Mouse (Mus musculus) lung, postnatal 0 days (tissue): Measurements from ENCODE around the gene Hk3. TPM values are rescaled to one million over a fixed set of nuclear protein-coding genes. Genes with fewer than 3 reads are reported as not detected.

Experiments used
- ATAC-seq: fragments of 200-750 bp; cut with Nextera tagmentation; 2 replicates; pipeline ENCODE4 v1.8.0; 2017; ENCODE audit warnings: moderate library complexity
- DNase-seq: peaks from one replicate; pipeline ENCODE4 v3.0.0-alpha.2; 2016; ENCODE audit warnings: low spot score
- H3K27ac ChIP-seq: fragments of 300-500 bp; sonication (generic); 2 replicates; pipeline ENCODE4 v1.5.1; 2014; ENCODE audit warnings: antibody characterized with exemption, mild to moderate bottlenecking, low read length, mixed read lengths
- H3K27me3 ChIP-seq: fragments of 300-500 bp; sonication (generic); replicated peaks from 2 replicates; pipeline ENCODE4 v1.6.1; 2014; ENCODE audit warnings: low read length, mixed read lengths; ENCODE audit not compliant: insufficient read depth
- H3K36me3 ChIP-seq: fragments of 300-500 bp; sonication (generic); 2 replicates; pipeline ENCODE4 v1.6.1; 2014; ENCODE audit warnings: low read length, mixed read lengths; ENCODE audit not compliant: insufficient read depth
- H3K4me1 ChIP-seq: fragments of 300-500 bp; sonication (generic); 2 replicates; pipeline ENCODE4 v1.6.1; 2014; ENCODE audit warnings: antibody characterized with exemption, low read depth, low read length, mixed read lengths; ENCODE audit not compliant: insufficient read depth
- H3K4me2 ChIP-seq: fragments of 300-500 bp; sonication (generic); replicated peaks from 2 replicates; pipeline ENCODE4 v1.6.1; 2014; ENCODE audit warnings: low read depth, mild to moderate bottlenecking, low read length, moderate library complexity, mixed read lengths
- H3K4me3 ChIP-seq: fragments of 300-500 bp; sonication (generic); 2 replicates; pipeline ENCODE4 v1.5.1; 2014; ENCODE audit warnings: low read depth, low read length
- H3K9ac ChIP-seq: fragments of 300-500 bp; sonication (generic); replicated peaks from 2 replicates; pipeline ENCODE4 v1.6.1; 2014; ENCODE audit warnings: low read depth, mild to moderate bottlenecking
- H3K9me3 ChIP-seq: fragments of 300-500 bp; sonication (generic); 2 replicates; pipeline ENCODE4 v1.6.1; 2016; ENCODE audit warnings: low read length, mixed read lengths
- CTCF ChIP-seq: IDR thresholded peaks from 2 replicates; pipeline ENCODE4 v1.5.1; 2016; ENCODE audit warnings: antibody characterized with exemption, mild to moderate bottlenecking
- EP300 ChIP-seq: IDR thresholded peaks from 2 replicates; pipeline ENCODE4 v1.6.1; 2016; ENCODE audit warnings: antibody characterized with exemption, mild to moderate bottlenecking, control low read depth
- WGBS: fragments of 180-500 bp; shearing (Covaris S2); extraction: QIAGEN DNeasy Blood & Tissue Kit; methylation state at CpG from one replicate; pipeline ENCODE4 v1.1.7; 2014; 5-methylcytosine and 5-hydroxymethylcytosine counted together
- polyA plus RNA-seq: library from polyadenylated mRNA; unstranded; fragments of >200 nt; fragmentation: Nextera tagmentation; extraction: Ambion mirVana; gene quantifications from 2 replicates; pipeline ENCODE4 v1.2.1, GENCODE M21; 2015

The Hk3 gene
- polyA plus RNA-seq, 1 experiment from 2014 or later: 1.0 TPM

GRCm38 (mm10) chr13:54997568-54997967 lies 23.6 kb downstream of the Hk3 start:
- TF ChIP-seq EP300: no peak
- no peak for TF ChIP-seq CTCF
- Histone ChIP-seq H3K9ac (no peak overlapping the region), H3K27me3 (no peaks in the 10 kb centered on the region), H3K4me2 (no peak overlapping the region), H3K4me1 (no peaks in the 10 kb centered on the region), H3K9me3 (no peaks in the 10 kb centered on the region), H3K36me3 (no peaks in the 10 kb centered on the region), H3K4me3 (no peak overlapping the region), H3K27ac (no peak overlapping the region)
- ATAC-seq: no peak
- no peak for DNase-seq
- WGBS: 87% methylated on average over 8 of the region's 8 CpGs

DNA sequence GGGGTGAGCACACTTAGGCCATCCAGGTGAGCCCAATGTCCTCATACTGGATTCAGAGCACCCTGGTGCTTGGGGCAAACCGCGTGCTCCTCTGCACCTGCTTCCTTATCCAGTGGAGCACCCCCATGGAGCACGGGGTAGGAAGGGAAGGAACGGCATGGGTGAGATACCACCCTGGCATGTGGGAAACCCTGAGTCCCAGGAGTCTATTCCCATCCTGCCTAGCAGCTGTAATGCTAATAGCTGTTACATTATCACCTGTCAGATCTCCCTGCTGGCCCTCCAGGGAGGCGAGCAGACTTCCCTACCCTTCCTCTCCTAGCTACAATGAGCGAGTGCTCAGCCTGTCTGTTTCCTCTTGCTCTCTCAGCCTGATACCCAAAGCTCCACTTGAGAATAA lies 26.0 kb downstream of the Hk3 start:
- no peak overlapping the region for H3K27ac ChIP-seq
- no peaks in the 10 kb centered on the region for H3K27me3 ChIP-seq
- no peak overlapping the region for H3K4me3 ChIP-seq
- H3K9ac ChIP-seq: no peak overlapping the region
- no peak for ATAC-seq
- H3K36me3 ChIP-seq: no peaks in the 10 kb centered on the region
- no peak for TF ChIP-seq CTCF
- TF ChIP-seq EP300: no peak
- no peaks in the 10 kb centered on the region for H3K9me3 ChIP-seq
- no peak overlapping the region for H3K4me2 ChIP-seq
- no peak for DNase-seq
- 50% methylated on average over 6 of the region's 6 CpGs for WGBS
- H3K4me1 ChIP-seq: no peaks in the 10 kb centered on the region

DNA sequence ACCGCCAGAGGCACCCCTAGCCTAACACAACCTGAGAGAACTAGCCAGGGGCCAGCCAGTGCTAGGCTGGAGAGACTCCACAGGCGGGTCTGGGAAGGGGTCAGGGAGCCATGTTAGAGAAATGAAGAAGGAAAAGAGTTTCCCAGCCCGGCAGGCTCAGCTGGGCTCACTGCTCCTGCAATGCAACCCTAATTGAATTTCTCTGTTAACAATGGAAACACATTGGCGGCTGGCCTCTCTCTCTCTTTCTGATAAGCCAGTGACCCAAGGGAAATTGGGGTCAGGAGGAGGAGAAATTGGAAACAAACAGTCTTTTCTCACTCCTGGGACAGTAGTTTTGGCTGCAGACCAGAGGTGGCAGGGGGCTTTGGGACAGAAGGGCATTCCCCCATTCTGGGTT lies 26.6 kb downstream of the Hk3 start:
- H3K9ac ChIP-seq: no peak overlapping the region
- TF ChIP-seq EP300 (no peak), CTCF (no peak)
- no peaks in the 10 kb centered on the region for H3K4me1 ChIP-seq
- WGBS: 27% methylated on average over 4 of the region's 4 CpGs
- ATAC-seq (no peak), DNase-seq (no peak)
- H3K27ac ChIP-seq: no peak overlapping the region
- no peaks in the 10 kb centered on the region for H3K9me3 ChIP-seq
- H3K27me3 ChIP-seq: no peaks in the 10 kb centered on the region
- H3K36me3 ChIP-seq: no peaks in the 10 kb centered on the region
- H3K4me3 ChIP-seq: no peak overlapping the region
- no peak overlapping the region for H3K4me2 ChIP-seq

DNA sequence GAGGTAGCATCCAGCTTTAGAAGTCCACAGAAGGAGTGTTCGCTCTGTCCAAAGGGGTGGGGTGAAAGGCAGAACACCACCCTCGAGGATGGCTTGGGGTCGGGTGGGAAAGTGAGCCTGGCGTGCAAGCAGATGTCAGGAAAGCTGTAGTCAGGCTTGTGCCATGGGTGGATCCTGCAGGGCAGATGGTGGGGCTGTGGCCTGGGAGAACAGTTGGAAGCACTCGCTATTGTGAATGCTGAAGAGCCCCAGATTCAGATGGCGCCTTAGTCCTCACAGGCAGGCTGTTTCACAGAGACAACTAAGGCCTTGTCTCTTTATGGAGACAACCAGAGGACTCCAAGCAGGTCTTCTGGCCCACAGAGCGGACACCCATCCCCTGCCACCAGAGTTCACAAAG lies 29.0 kb downstream of the Hk3 start:
- Histone ChIP-seq H3K4me2 (no peak overlapping the region), H3K27me3 (no peaks in the 10 kb centered on the region), H3K4me3 (no peak overlapping the region), H3K9ac (no peak overlapping the region), H3K27ac (no peak overlapping the region), H3K4me1 (no peaks in the 10 kb centered on the region), H3K9me3 (no peaks in the 10 kb centered on the region), H3K36me3 (no peaks in the 10 kb centered on the region)
- WGBS: 89% methylated on average over 7 of the region's 7 CpGs
- ATAC-seq: no peak
- no peak for TF ChIP-seq CTCF
- TF ChIP-seq EP300: no peak
- no peak for DNase-seq

GRCm38 (mm10) chr13:54988181-54988760 lies 32.9 kb downstream of the Hk3 start:
- no peak overlapping the region for H3K27ac ChIP-seq
- WGBS: 28% methylated on average over 7 of the region's 7 CpGs

DNA sequence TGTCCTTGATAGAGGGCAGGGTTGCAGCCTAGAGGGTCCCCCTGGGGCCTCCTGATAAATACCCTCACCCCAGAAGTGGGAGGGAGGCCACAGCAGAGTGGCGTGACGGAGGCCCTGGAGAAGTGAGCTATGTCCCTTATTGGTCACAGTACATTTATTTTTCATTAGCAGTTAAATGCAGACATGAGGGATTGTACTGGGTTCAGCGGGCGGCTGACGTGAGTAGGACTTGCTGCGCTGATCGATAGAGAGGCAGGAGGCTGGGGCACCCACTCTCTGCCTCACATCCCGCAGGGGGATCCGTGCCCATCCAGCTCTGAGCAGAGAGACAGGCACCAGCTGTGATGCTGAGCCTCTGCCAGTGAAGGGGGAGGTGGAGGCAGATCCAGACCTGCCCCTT lies 33.8 kb downstream of the Hk3 start:
- 76% methylated on average over 9 of the region's 9 CpGs for WGBS
- Histone ChIP-seq H3K9me3 (no peaks in the 10 kb centered on the region), H3K4me2 (no peak overlapping the region), H3K4me1 (no peaks in the 10 kb centered on the region), H3K4me3 (no peak overlapping the region), H3K9ac (no peak overlapping the region), H3K27ac (no peak overlapping the region), H3K36me3 (no peaks in the 10 kb centered on the region), H3K27me3 (no peaks in the 10 kb centered on the region)
- ATAC-seq (no peak), DNase-seq (no peak)
- TF ChIP-seq EP300 (no peak), CTCF (no peak)

More at GRCm38 (mm10) chr13:54988181-54988760, 32.9 kb downstream of the Hk3 start:
- Histone ChIP-seq H3K9me3 (no peaks in the 10 kb centered on the region), H3K27me3 (no peaks in the 10 kb centered on the region), H3K4me1 (no peaks in the 10 kb centered on the region), H3K4me2 (no peak overlapping the region), H3K4me3 (no peak overlapping the region), H3K36me3 (no peaks in the 10 kb centered on the region), H3K9ac (no peak overlapping the region)
- ATAC-seq (no peak; the same call in 1 of the 2 replicates), DNase-seq (no peak)
- TF ChIP-seq EP300: no peak
- no peak for TF ChIP-seq CTCF

DNA sequence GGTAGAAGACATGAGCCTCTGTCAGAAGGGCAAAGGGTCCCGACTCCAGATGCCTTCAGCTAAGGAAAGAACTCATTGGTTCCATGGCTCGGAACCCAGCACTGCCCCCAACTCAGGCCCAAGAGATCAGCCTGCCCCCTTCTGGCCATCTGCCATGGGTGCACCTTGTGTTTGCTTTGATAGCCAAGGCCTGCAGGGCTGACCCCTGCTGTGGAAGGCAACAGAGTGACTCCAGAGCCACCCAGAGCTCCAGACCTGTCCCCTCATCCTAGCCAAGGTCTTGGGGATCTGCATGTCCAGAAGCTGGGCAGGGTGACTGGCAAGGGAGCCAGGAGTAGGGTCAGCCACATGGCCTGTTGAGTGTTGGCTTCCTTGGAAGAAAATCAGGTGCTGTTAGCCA lies 37.6 kb downstream of the Hk3 start:
- H3K4me3 ChIP-seq: no peak overlapping the region
- peak; percentile 50 for TF ChIP-seq CTCF
- no peak for TF ChIP-seq EP300
- no peak overlapping the region for H3K4me2 ChIP-seq
- H3K27me3 ChIP-seq: no peaks in the 10 kb centered on the region
- no peaks in the 10 kb centered on the region for H3K36me3 ChIP-seq
- ATAC-seq (no peak), DNase-seq (no peak)
- H3K27ac ChIP-seq: no peak overlapping the region
- WGBS: 60% methylated on average over 2 of the region's 2 CpGs
- no peak overlapping the region for H3K9ac ChIP-seq
- no peaks in the 10 kb centered on the region for H3K4me1 ChIP-seq
- H3K9me3 ChIP-seq: no peaks in the 10 kb centered on the region
